Mouse (Mus musculus) urinary bladder, postnatal 4 days (tissue): ENCODE results near the gene Arhgef1.

Source experiments
- DNase-seq, 2 experiments: peaks; one replicate each; pipeline ENCODE4 v3.0.0; 2021 to 2022; ENCODE audit warnings: low spot score in 2 of 2

The Arhgef1 gene

GRCm38 (mm10) chr7:24902630-24903443 is at the start of gene Arhgef1:
Gene Arhgef1, plus strand, starts transcription at chr7:24902912.
- peak in 1 of 2 experiments; percentile 50 for DNase-seq

DNA sequence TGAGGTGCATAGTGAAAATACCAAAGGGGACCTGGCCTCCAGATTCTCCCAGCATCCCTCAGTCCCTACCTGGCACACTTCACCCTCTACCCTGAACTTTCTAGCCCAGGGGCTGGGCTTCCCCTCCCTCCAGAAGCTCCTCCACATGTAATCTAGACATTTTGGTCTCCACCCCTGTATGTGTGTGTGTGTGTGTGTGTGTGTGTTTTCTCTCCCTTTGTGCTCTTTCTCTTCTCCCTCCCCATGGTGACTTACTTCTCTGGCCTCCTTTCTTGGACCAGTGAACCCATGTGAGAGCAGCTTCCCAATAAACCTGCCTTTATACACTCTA is 49.5 kb upstream of the Arhgef1 start:
- no peak for DNase-seq

DNA sequence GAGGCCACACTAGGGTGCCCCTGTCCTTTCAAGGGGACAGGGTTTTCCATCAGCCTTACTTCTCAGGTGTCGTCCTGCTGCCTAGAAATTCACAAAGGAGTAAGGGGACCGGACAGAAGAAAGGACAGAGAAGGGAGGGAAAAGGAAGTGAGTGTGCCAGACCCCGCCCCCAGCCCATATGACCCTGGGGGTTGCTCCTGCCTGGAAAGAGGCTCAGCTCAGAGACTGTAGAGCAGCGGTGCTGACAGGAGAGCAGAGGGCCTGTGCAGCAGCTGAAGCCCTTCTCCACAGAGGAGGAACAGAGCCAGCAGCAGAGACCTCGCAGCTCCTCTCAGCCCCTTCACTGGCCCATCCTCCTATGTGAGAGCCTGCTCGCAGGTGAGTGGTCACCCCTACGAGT is 49.0 kb upstream of the Arhgef1 start:
- no peak for DNase-seq

DNA sequence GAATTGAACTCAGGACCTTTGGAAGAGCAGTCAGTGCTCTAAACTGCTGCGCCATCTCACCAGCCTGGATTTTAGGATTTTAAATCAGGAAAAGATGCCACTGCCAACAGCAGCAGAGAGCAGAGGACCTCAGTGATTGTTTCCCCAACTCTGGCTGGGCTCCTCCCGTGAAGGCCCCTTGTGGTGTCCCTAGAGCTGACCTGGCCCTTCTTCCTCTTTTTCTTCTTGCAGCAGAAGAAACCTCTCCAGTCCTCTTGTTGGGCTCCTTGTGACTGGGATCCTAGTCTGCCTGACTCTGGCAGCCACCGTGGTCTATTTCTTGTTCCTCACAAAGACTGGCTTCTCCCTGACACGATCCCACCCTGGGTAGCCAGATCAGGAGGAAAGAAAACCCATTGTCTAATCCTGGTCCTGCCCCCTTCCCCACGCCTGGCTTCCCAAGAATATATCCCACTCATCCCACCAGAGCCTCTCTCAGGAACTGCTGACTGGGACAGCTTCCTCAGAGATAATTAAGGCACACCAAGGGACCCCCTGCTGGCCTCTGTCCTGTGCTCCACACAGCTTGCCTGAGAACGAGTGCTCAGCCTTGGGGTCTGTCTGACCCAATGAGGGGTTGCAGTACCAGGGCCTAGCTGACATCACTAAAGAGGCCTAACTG is 46.1 kb upstream of the Arhgef1 start:
- DNase-seq: no peak

DNA sequence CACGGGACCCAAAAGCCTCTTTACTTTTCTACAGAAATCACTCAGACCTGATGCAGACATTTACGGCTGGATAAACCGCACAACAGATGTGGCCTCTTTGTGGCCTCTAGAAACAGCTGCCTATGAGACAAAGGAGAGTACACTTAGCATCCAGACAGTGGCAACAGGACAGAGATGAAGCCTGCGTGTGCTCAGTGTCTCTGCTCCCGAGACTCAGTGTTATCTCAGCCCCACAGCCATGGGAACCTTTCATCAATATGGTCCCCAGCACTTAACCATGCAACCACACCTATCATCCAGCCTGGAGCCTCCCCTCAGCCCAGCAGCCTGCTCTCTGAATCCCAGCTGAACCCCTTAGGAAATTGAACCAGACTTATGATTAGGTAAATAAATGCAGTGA is 43.5 kb upstream of the Arhgef1 start:
- DNase-seq: no peak

DNA sequence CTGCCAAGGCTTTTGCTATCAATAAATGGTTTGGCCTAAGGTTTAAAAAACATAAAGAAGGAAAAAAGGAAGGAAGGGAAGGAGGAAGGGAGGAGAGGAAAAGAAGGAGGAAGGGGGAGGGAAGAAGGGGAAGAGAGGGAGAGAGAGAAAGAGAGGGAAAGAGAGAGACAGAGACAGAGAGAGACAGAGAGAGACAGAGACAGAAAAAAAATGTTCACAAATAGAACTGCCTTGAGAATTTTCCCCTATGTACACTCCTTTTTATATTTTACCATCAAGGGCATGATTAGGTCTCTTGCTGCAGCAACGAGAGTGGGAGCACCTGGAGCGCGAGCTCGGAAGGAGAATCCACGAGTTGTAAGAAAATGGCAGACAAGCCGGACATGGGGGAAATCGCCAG is 40.8 kb upstream of the Arhgef1 start, which contains the start of gene Gm9844:
Gene Gm9844, plus strand, starts transcription at position 301 of the 400 bp plus-strand sequence.
- DNase-seq: no peak

GRCm38 (mm10) chr7:24862853-24863252 is 39.9 kb upstream of the Arhgef1 start:
- no peak for DNase-seq

DNA sequence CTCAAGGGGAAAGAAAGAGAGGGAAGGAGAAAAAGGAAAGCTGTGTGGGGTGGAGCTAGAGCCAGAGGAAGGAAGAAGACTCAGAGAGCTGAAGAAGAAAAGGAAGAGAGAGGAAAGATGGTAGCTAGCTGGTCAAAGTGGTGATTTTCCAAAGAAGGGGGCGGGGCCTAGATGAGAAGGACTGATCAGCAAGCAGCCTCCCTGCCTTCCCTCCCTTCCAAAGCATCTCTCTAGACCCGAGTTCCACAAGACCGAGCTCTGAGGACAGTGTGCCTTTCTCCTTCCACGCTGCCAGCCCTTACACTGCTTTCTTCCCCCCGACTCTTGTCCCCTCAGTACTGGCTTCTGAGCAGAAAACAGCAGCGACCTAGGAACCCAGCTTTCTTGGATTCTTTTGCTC is 38.6 kb upstream of the Arhgef1 start:
- DNase-seq: no peak

DNA sequence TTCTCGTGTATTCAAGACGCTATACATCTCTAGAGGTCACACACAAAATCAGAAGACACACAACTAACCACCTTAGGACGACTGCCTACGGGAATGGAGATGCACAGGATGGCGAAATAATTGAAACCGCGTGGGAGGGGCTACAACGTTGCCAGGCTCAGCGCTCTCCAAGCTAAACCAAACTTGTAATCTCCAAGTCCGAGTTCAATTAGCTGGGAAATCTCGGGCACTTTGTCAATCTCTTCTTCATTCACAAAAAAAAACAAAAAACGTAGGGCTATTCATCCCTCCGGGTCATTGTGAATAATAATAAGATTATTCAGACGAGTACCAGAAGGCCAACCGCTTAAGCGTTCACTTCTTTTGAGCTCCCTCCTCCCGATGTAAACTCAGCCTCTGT is 33.6 kb upstream of the Arhgef1 start:
- DNase-seq: no peak

DNA sequence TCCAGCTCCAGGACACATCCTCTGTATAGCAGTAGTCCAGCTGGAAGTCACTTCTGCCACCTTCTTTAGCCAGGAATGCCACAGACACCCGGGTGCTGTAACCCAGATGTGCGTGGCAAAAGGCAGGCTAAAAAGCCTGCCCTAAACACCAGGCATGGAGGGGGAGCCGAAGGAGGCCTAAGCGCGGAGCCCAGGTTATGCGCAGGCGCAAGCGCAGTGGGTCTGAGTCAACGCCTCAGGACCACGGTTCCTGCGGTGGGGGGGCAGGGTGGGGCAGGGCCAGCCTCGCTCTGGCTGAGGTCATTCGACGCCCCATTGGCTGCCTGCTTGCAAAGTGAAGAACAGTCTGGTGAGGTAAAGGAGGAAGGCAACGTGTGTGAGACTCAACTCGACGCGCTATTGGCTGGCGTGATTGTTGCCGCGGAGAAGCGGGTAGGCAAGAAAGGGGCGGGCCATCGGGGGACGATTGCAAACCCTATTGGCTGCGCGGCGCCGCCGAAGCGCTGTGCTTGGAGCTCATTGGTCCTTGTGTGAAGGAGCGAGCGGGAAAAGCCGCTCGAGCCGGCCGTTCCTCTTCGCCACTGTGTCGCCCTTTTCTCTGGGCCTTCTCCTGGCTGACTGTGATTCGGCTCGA is 33.1 kb upstream of the Arhgef1 start, which contains the start of the genes Lypd4 and Dmrtc2:
Gene Lypd4, minus strand, starts transcription at position 410 of the 634 bp plus-strand sequence.
Gene Dmrtc2, plus strand, starts transcription at position 526 of the 634 bp plus-strand sequence.
- no peak for DNase-seq

- DNase-seq: no peak
Observed at GRCm38 (mm10) chr7:24877588-24877987, 25.1 kb upstream of the Arhgef1 start.

GRCm38 (mm10) chr7:24879620-24880019 is 23.1 kb upstream of the Arhgef1 start:
- no peak for DNase-seq

GRCm38 (mm10) chr7:24882416-24883199 is 20.1 kb upstream of the Arhgef1 start:
- DNase-seq: no peak

DNA sequence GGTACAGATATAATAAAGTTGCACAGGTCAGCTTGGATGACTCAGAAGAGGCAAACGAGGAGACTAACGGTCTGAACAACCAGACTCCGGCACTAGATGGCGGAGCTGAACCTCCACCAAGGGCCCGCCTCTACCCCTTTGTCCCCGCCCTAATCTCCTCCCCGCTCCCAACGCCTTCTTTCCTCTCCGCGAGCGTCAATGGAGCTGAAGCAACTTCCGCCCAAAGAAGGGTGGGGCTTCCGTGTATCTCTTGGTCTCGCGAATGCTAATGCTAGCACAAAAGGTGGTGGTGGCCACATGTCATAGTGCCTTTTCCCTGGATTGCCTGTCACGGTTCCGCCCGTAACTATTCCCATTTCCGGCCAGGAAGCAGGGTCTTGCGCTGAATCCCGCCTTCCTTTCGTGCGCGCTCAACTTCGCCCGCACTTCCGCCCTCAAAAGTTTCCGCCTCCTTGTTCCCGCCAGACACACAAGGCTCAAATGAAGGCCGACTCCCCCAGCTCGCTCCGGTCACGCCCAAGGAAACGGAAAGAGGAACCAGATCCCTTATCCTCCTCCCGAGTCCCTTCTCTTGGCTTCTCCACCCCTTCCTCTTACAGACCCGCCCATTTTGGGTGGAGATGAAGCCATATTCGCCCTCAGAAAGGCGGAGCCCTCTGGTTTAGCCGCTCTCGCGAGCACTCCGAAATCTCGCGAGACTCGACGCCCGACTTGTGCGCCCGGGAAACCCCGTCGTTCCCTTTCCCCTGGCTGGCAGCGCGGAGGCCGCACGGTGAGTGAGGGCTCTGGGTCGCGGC is 18.6 kb upstream of the Arhgef1 start, which contains the start of gene Rps19:
Gene Rps19, plus strand, starts transcription at position 476 of the 797 bp plus-strand sequence.
- peak; percentile 98 to 99 for DNase-seq

DNA sequence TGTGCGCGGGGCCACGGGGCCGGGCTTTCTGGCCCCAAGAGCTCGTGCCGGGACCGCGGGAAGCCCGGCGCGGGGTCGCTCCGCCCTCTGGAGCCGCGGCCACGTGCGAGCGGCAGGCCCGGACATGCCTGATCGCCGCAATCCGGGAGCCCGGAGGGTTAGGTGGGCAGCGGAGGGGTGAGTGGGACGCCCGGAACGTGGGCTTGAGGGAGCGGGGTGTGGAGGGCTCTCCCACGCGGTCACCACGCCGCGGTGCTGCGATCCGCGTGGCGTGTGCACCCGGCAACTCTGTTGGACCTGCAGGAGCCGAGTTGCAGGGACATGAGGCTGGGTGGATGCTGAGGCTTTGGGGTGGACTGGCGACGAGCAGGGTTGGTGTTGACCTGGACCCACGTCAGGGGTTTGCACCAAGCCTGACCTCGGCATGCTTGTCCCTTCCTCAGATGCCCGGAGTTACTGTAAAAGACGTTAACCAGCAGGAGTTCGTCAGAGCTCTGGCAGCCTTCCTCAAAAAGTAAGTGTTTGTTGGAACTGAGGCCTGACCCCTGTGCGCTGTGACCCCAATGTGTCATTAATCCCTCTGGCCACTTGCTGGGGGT is 17.9 kb upstream of the Arhgef1 start:
- DNase-seq: no peak

DNA sequence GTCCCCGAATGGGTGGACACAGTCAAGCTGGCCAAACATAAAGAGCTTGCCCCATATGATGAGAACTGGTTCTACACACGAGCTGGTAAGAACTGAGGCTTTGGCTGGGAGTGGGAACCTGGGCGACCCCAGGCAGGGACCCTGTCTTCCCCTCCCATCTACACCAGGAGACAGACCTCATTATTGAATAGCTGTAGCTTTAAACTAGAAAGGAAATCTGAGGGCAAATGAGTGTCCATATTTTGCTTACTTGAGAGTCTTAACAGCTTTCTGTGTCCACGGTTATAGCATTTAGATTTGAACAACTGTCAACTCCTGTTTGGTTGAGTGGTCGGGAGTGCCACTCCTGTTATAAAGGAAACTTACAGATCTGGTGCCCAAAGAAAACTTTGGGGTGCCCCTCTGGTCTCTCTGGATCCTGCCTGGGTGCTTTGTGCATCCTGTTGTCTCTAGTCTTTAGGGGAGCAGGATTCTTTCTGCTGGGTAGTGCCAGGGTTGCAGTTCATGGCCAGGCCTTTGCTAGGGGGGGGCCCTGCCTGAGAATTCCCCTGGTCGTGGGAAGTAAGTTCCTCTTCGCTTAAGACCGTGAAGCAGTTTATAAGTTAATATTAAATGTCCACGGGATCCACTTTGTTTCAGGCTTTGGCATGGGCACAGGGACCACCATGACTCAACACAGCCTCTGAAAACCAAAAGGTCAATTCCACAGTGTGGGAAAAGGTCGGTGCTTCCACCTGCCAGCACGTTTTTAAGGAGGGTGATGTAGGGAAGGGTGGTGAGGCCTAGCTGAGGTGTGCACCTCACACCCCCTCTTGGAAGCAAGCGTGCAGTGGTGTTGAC is 17.0 kb upstream of the Arhgef1 start:
- DNase-seq: no peak

DNA sequence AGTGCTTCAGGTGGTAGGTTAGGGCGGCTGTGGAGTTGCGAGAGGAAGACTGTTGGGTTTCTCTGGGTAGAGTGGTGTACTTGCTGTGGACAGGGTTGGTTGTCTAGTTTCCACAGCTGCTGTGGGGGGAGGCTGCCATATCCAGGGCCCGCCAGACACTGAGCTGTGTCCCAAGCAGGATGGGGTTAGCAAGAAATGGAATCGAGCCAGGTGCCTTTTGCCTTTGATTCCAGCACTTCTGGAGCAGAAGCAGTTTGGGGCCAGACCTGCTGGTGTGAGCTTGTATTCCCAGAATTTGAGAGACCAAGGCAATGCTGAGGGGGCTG is 16.4 kb upstream of the Arhgef1 start:
- no peak for DNase-seq

DNA sequence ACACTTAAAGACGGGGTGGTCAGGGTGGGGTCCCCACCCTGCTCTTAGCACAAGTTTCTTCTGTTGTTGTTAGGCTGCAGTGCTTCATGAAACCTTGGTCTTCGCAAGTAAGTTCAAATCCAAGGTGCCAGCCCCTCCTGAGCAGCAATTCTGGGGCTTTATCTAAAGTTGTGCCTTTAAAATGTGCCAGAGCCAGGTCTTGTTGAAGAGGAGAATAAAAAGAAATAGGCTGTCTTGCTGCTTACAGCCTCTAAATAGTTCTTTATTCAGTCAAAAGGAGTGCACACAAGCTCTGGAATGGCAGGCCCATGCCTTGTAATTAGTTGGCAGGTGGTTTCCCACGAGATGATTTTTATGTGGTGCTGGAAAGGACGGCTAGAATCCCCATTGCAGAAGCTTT is 15.6 kb upstream of the Arhgef1 start:
- DNase-seq: no peak

DNA sequence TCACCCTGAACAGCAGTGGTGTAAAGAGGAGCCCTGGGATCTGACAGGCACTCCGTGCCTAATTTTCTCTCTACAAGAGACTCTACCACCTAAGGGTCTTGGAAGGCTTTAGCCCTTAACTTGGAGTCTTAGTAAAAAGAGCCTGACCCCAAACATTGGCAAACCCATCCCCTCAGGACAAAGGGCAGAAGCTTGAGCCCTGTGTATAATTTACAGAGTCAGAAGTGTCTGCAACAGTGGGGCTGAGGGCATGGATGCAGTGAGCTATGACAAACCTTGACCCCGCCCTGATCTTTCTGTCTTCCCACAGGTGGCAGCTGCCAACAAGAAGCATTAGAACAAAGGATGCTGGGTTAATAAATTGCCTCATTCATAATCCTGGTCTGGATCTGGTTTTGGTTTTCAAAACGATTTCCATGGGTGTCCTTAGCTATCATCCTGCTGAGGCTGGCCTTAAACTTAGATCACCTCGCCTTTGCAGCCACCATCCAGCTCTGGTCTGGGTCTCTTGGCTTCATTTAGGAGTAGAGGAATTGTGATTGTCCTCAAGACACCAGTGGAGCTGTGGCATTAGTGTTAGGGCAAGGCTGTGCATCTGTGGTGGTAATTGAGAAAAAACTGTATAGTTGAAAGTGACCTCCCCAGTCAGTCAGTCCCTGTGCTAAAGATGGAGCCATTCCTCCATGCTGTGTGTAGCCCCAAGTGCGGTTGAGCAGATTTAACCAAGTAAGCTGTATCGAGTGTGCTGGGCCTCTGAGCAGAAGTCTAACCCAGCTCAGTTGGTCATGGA is 13.1 kb upstream of the Arhgef1 start:
- no peak for DNase-seq
